Mouse (Mus musculus) neural tube, embryonic 11.5 days (tissue): ENCODE results near the gene Gtf2h4. TPM values are rescaled to one million over a fixed set of nuclear protein-coding genes. Genes with fewer than 3 reads are reported as not detected.

ENCODE experiments used
- ATAC-seq: fragments of 200-750 bp; cut with Nextera tagmentation; 2 replicates; pipeline ENCODE4 v1.8.0; 2017; ENCODE audit warnings: moderate number of reproducible peaks, mild to moderate bottlenecking, moderate TSS enrichment, moderate library complexity; ENCODE audit not compliant: insufficient read depth, low FRiP score, low TSS enrichment
- DNase-seq: peaks from one replicate; pipeline ENCODE4 v3.0.0-alpha.2; 2015; ENCODE audit warnings: low spot score
- H3K27ac ChIP-seq: fragments of 300-500 bp; sonication (generic); 2 replicates; pipeline ENCODE4 v1.5.1; 2014; ENCODE audit warnings: low read depth, mild to moderate bottlenecking, low read length
- H3K27me3 ChIP-seq: fragments of 300-500 bp; sonication (generic); 2 replicates; pipeline ENCODE4 v1.6.1; 2014; ENCODE audit warnings: mild to moderate bottlenecking, low read length, mixed read lengths; ENCODE audit not compliant: control insufficient read depth, insufficient read depth
- H3K36me3 ChIP-seq: fragments of 300-500 bp; sonication (generic); 2 replicates; pipeline ENCODE4 v1.6.1; 2014; ENCODE audit warnings: mild to moderate bottlenecking, low read length, moderate library complexity, mixed read lengths; ENCODE audit not compliant: control insufficient read depth, insufficient read depth
- H3K4me1 ChIP-seq: fragments of 300-500 bp; sonication (generic); 2 replicates; pipeline ENCODE4 v1.6.1; 2014; ENCODE audit warnings: low read length, mixed read lengths; ENCODE audit not compliant: control insufficient read depth, insufficient read depth
- H3K4me2 ChIP-seq: fragments of 300-500 bp; sonication (generic); 2 replicates; pipeline ENCODE4 v1.6.1; 2014; ENCODE audit warnings: low read depth, mild to moderate bottlenecking, moderate library complexity
- H3K4me3 ChIP-seq: fragments of 300-500 bp; sonication (generic); 2 replicates; pipeline ENCODE4 v1.5.1; 2014; ENCODE audit warnings: low read depth, low read length
- H3K9ac ChIP-seq: fragments of 300-500 bp; sonication (generic); 2 replicates; pipeline ENCODE4 v1.6.1; 2014; ENCODE audit warnings: mild to moderate bottlenecking, low read length
- H3K9me3 ChIP-seq: fragments of 300-500 bp; sonication (generic); 2 replicates; pipeline ENCODE4 v1.6.1; 2016; ENCODE audit warnings: low read length; ENCODE audit not compliant: control insufficient read depth
- WGBS: fragments of 180-500 bp; shearing (Covaris S2); extraction: QIAGEN DNeasy Blood & Tissue Kit; methylation state at CpG from one replicate; pipeline ENCODE4 v1.1.7; 2014; 5-methylcytosine and 5-hydroxymethylcytosine counted together
- polyA plus RNA-seq: library from polyadenylated mRNA; unstranded; fragments of >200 nt; fragmentation: Nextera tagmentation; extraction: Ambion mirVana; gene quantifications from 2 replicates; pipeline ENCODE4 v1.2.1, GENCODE M21; 2014

The Gtf2h4 gene
- polyA plus RNA-seq, 1 experiment from 2014 or later = 42.9 TPM

DNA sequence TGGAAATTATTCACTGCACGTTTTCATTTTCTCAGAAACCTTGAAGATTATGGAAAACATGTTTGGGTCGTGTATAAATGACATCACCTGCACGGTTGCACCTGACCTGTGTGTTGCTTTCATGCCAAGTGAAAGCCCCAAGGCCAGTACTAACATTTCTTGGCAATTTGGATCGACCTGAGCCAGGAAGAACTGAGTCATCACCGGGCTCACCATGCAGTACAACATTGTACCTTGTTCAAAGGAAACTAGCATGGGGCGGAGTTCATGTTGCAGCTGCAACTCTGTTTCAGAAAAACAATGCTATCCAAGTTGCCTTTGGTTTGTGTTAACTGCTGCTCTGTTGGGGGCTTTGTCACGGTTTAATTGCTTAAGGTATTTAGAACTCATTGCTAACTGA is 34.4 kb upstream of the Gtf2h4 start:
- DNase-seq (no peak), ATAC-seq (no peak)
- no peak overlapping the region for H3K4me3 ChIP-seq
- no peaks in the 10 kb centered on the region for H3K27me3 ChIP-seq
- no peaks in the 10 kb centered on the region for H3K4me1 ChIP-seq
- no peaks in the 10 kb centered on the region for H3K9me3 ChIP-seq
- H3K27ac ChIP-seq = no peak overlapping the region
- WGBS = 70% methylated on average over 7 of the region's 7 CpGs
- H3K9ac ChIP-seq = no peak overlapping the region
- no peaks in the 10 kb centered on the region for H3K36me3 ChIP-seq
- H3K4me2 ChIP-seq = no peak overlapping the region

DNA sequence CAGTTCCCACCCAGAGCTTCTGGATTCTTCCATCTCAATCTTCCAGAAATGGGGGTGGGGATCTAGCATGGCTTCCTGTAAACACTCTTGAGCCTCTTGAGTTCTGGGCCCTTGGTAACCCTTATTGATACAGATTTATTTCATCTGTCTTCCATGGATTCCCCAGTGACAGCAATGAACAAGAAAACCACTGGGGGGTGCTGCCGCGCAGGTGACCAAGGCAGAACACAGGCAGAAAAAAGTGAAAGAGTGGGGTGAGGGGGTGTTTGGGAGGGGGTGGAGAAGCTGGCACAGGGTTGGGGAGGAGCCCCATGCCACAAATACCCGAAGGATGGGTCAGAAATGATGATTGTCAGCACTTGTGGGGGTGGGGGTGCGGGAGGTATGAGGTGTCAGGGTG is 32.3 kb upstream of the Gtf2h4 start:
- no peaks in the 10 kb centered on the region for H3K9me3 ChIP-seq
- DNase-seq (peak; percentile 56), ATAC-seq (no peak)
- no peak overlapping the region for H3K9ac ChIP-seq
- WGBS = 31% methylated on average over 4 of the region's 4 CpGs
- H3K27me3 ChIP-seq = no peaks in the 10 kb centered on the region
- no peaks in the 10 kb centered on the region; the same call in 1 of the 2 replicates for H3K4me1 ChIP-seq
- no peak overlapping the region for H3K4me2 ChIP-seq
- H3K36me3 ChIP-seq = no peaks in the 10 kb centered on the region
- no peak overlapping the region for H3K27ac ChIP-seq
- H3K4me3 ChIP-seq = no peak overlapping the region

DNA sequence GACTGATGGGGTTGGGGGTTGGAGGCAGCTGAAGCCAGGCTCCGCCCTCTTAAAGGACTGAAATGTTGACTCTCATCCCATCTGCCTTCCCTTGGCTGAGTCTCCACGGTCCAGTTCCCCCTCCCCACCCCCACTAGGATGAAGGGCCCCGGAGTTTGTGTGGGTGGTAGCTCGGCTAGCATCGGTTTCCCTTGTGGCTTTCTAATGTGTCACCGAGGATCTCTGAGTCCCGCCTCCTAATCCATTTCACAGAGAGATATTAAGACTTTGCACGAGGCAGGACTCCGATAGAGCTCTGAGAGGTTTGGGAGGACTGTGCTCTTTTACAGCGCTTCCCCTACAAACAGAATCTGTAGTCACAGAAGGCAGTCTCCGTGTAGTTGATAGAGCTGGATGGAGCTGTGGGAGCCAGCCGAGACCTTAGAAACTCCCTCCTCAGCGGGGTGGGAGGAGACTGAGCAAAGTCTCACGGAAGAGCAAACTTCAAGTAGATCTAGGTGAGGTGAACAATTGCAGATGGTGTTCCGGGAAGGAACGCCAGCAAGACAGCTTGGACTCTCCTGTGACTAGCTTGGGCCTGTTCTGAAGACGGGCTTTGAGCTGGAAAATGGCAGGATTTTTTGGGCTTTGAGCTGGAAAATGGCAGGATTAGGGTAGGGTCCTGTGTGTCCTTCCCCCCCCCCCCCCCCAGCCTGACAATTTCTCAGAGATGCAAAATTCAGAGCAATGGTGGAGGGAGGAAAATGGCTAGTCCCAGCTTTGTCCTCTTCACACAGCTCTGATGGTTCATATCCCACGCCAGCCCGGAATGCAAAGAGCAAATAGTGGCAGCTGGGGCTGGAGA is 31.3 kb upstream of the Gtf2h4 start, which contains the start of gene Ddr1:
Ddr1 (minus strand) TSS at position 1 of the 844 bp plus-strand sequence.
- Histone ChIP-seq H3K9ac (peak within 1 kb of the TSS; percentile 71), H3K27ac (peak within 1 kb of the TSS; percentile 95), H3K4me1 (peaks cover 4% of the 10 kb centered on the region), H3K9me3 (no peaks in the 10 kb centered on the region), H3K4me2 (peak within 1 kb of the TSS; percentile 67), H3K4me3 (peak within 1 kb of the TSS; percentile 87), H3K36me3 (no peaks in the 10 kb centered on the region), H3K27me3 (no peaks in the 10 kb centered on the region)
- WGBS = 4% methylated on average over 19 of the region's 19 CpGs
- DNase-seq (peak; percentile 89), ATAC-seq (peak; percentile 78)

DNA sequence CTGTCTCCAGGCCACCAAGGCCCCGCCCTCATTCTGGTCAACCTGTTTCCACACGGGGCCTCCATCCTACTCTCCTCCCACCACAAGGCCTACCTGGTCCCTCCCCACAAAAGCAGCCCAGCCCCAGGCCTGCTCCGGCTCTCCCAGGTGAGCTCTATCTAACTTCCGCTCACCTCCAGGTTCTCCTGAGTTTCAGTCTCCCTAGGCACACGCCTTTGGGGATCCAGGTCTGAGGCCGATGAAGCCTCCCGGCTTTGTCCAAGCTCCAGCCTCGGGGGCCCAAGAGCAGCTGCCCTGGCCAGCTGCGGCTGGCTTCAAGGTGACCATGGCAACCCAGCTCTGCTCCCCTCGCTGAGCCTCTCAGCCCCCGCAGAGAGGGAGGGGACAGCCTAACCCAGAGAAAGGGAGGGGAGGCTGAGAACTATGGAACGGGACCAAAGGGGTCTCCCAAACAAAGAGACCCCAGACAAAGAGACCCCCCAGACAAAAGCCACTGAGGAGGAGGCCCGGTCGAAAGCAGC is 30.3 kb upstream of the Gtf2h4 start:
- Histone ChIP-seq H3K27me3 (no peaks in the 10 kb centered on the region), H3K9me3 (no peaks in the 10 kb centered on the region), H3K36me3 (no peaks in the 10 kb centered on the region), H3K4me2 (peak overlapping the region; percentile 67), H3K4me1 (peaks cover 13% of the 10 kb centered on the region), H3K9ac (peak overlapping the region; percentile 71), H3K27ac (peak overlapping the region; percentile 95), H3K4me3 (peak overlapping the region; percentile 87)
- ATAC-seq = peak; percentile 83
- under 1% methylated on average over 13 of the region's 14 CpGs for WGBS
- peak; percentile 91 for DNase-seq

DNA sequence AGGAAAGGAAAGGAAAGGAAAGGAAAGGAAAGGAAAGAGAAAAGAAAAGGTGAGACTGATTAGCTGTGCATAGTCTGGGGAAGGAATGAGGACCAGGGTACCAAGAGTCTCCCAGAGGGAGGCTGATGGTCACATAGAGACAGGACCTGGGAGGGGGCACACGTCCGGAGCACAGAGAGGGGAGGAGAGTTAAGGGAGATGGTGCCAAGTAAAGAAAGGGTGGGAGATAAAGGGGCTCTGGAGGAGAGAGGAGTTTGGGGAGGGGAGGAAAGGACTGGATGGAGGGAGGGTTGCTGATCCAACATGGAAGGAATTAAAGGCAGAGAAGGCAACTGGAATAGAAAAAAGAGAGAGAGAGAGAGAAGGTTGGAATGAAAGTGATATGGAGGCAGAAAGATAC is 29.5 kb upstream of the Gtf2h4 start:
- WGBS = 8% methylated on average over 2 of the region's 2 CpGs
- no peak for DNase-seq
- no peaks in the 10 kb centered on the region for H3K9me3 ChIP-seq
- no peak for ATAC-seq
- no peaks in the 10 kb centered on the region for H3K27me3 ChIP-seq
- peaks cover 16% of the 10 kb centered on the region for H3K4me1 ChIP-seq
- H3K27ac ChIP-seq = peak overlapping the region; percentile 95
- peak overlapping the region; percentile 92 for H3K4me2 ChIP-seq
- peak overlapping the region; percentile 95 for H3K9ac ChIP-seq
- H3K4me3 ChIP-seq = peak overlapping the region; percentile 87
- no peaks in the 10 kb centered on the region for H3K36me3 ChIP-seq

DNA sequence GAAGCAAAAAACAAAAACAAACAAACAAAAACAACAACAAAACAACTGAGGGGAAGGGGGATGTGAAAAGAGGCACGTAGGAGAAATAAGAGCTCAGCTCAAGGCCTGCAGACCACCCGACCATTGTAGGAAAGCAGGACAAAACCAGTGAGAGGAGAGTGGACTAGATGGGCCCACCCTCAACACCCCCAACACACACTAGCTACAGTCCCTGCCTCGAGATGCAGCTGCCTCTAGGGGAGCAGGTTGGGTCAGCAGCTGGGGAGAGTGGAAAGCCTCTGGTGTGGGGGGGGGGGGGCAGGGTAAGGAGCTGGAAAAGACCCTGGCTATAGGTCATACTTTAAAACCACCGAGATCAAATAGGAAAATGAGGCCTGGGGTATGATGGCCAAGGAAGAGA is 29.1 kb upstream of the Gtf2h4 start:
- peak overlapping the region; percentile 95 for H3K9ac ChIP-seq
- peaks cover 19% of the 10 kb centered on the region for H3K4me1 ChIP-seq
- no peaks in the 10 kb centered on the region for H3K27me3 ChIP-seq
- WGBS = 3% methylated on average over 4 of the region's 4 CpGs
- ATAC-seq (no peak), DNase-seq (no peak)
- H3K4me2 ChIP-seq = peak overlapping the region; percentile 92
- no peaks in the 10 kb centered on the region for H3K36me3 ChIP-seq
- peak overlapping the region; percentile 87 for H3K4me3 ChIP-seq
- H3K27ac ChIP-seq = peak overlapping the region; percentile 95
- H3K9me3 ChIP-seq = no peaks in the 10 kb centered on the region

DNA sequence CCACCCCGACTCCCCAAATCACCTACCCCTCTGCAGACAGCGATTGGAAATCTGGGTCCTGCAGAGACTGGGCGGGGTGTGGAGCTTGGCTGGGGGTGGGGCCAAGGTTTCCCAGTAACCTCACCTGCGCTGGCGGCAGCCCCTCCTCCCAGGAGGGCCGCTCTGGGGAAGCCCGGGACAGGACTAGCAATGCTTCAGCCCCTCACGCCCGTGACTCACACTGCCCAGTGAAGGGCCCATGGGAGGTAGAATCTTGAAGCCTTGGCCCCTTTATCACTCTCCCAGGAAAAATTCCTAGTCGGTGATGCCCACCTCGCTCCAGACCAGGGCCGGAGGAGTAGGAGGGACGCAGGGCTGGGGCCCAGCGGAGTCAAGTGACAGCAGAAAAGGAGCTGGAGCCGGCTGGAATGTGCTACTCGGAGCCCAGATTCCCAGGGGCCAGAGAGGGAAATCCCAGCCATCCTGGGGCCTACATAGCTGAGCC is 28.5 kb upstream of the Gtf2h4 start:
- Histone ChIP-seq H3K27me3 (no peaks in the 10 kb centered on the region), H3K9me3 (no peaks in the 10 kb centered on the region), H3K9ac (peak overlapping the region; percentile 95), H3K4me2 (peak overlapping the region; percentile 92), H3K27ac (peak overlapping the region; percentile 95), H3K4me3 (peak overlapping the region; percentile 87), H3K36me3 (no peaks in the 10 kb centered on the region), H3K4me1 (peaks cover 25% of the 10 kb centered on the region)
- DNase-seq (peak; percentile 61), ATAC-seq (no peak)
- WGBS = 2% methylated on average over 16 of the region's 16 CpGs

DNA sequence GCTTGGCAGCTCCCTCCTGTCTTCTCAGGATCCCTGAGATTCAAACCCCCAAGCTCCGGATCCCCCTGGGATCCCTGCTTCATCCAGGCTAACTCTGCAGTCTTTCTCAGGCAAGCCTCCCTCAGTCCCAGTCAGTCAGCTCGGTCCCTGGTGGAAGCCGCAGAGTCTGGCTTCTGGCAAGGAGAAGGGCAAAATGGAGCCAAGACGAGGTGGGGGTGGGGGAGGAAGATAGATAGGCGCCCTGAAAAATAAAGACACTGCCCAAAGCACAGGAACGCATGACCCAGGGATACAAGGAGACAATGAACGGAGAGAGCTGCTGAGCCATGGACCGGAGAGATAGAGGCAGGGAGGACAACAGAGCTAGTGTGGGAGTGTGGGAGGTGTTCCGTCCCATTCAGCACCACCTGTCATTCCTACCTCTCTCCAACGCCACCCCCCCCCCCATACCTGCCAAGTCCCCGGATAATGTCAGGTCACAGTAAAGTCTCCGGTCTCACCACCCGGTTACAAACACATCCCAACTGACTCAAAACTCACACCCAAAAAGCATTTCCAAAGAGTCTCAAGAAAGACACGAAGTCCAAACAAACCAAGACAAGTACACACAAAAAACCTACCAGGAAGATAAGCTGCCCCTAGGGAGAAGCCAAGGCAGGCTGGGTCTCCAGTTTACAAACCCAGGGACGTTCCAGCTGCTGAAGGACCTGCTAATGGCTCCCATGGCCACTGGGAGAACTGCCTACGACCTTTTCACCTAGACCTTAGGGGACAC is 27.9 kb upstream of the Gtf2h4 start:
- Histone ChIP-seq H3K36me3 (no peaks in the 10 kb centered on the region), H3K27ac (peak overlapping the region; percentile 95), H3K9ac (peak overlapping the region; percentile 95), H3K4me1 (peaks cover 25% of the 10 kb centered on the region), H3K9me3 (no peaks in the 10 kb centered on the region), H3K4me2 (peak overlapping the region; percentile 92), H3K4me3 (peak overlapping the region; percentile 87), H3K27me3 (no peaks in the 10 kb centered on the region)
- ATAC-seq = no peak
- peak; percentile 63 for DNase-seq
- WGBS = 5% methylated on average over 16 of the region's 16 CpGs
